Mouse (Mus musculus) E14TG2a.4 (cell line): Measurements from ENCODE around the gene Mta3.

Experiments used
- CTCF ChIP-seq: conservative IDR thresholded peaks from 2 replicates; pipeline ENCODE4 v1.5.1; 2014; ENCODE audit warnings: low read length
- NANOG ChIP-seq: IDR thresholded peaks from 2 replicates; pipeline ENCODE4 v1.6.1; 2014; ENCODE audit warnings: borderline replicate concordance, low read length, mixed read lengths

DNA sequence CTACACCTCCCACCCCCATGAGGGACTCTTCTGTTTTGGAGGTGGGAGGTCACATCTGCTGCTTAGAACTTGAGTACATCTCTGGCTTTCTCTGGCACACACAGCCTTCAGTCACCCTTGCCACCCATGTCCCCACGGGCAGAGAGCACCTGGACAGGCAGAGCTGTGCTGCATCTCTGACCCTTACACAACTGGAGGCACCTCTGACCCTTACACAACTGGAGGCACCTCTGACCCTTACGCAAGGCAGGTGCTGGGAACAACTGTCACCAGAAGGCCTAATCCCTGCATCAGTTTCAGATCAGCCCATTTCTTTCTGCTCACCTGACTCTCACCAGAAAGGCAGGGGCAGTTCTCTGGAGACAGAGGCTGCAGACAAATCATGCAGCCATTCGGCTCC is 130.1 kb downstream of the Mta3 start:
- no peak for TF ChIP-seq CTCF
- TF ChIP-seq NANOG, result no peak
